Mouse (Mus musculus) CH12.LX (cell line): ENCODE measurements around the gene Pikfyve.

Source experiments
- CTCF ChIP-seq, 2 experiments: IDR thresholded peaks in 1 of 2; conservative IDR thresholded peaks in 1 of 2; 2 replicates each; pipeline ENCODE4 v1.5.1; 2011 to 2012; ENCODE audit warnings: low read depth in 2 of 2, low read length in 2 of 2, improper control_type of control experiment in 1 of 2, inconsistent platforms in 1 of 2, mild to moderate bottlenecking in 1 of 2, moderate library complexity in 1 of 2
- EP300 ChIP-seq: IDR thresholded peaks from 2 replicates; pipeline ENCODE4 v1.6.1; 2011; ENCODE audit warnings: low read length, improper control_type of control experiment
- ETS1 ChIP-seq: conservative IDR thresholded peaks from 2 replicates; pipeline ENCODE4 v1.6.1; 2012; ENCODE audit warnings: low read depth, mild to moderate bottlenecking, inconsistent platforms, low read length, improper control_type of control experiment, moderate library complexity
- GABPA ChIP-seq: IDR thresholded peaks from 2 replicates; pipeline ENCODE4 v1.6.1; 2012; ENCODE audit warnings: low read depth, low read length, improper control_type of control experiment, inconsistent platforms; ENCODE audit not compliant: insufficient replicate concordance
- IRF4 ChIP-seq: IDR thresholded peaks from 2 replicates; pipeline ENCODE4 v1.6.1; 2014; ENCODE audit warnings: low read depth, mild to moderate bottlenecking, inconsistent platforms, low read length, improper control_type of control experiment
- KAT2A ChIP-seq: IDR thresholded peaks from 2 replicates; pipeline ENCODE4 v1.6.1; 2012; ENCODE audit warnings: low read length, improper control_type of control experiment, inconsistent platforms; ENCODE audit not compliant: insufficient replicate concordance
- MAZ ChIP-seq: IDR thresholded peaks from 2 replicates; pipeline ENCODE4 v1.6.1; 2012; ENCODE audit warnings: low read depth, mild to moderate bottlenecking, inconsistent platforms, low read length, improper control_type of control experiment, moderate library complexity
- RCOR1 ChIP-seq: conservative IDR thresholded peaks from 2 replicates; pipeline ENCODE4 v1.6.1; 2012; ENCODE audit warnings: low read depth, mild to moderate bottlenecking, inconsistent platforms, low read length, improper control_type of control experiment
- ZNF384 ChIP-seq: IDR thresholded peaks from 2 replicates; pipeline ENCODE4 v1.6.1; 2012; ENCODE audit warnings: low read depth, low read length, improper control_type of control experiment, inconsistent platforms

DNA sequence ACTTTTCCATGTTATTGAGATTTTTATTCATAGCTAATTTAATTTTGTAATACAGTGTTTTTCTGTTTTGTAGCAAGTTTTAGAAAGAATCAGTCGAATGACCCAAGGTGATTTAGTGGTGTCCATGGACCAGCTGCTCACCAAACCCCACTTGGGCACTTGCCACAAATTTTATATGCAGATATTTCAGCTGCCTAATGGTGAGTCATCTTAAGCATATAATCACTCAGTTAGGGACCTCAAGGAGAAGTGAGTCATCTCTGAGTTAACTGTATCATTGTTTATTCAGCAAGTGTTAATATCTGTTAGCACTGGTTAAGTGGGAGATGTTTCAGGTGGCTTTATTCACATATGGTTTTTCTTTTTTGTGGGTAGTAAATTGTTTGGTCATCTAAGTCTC, 59.2 kb downstream of the Pikfyve start:
- TF ChIP-seq ZNF384: no peak
- TF ChIP-seq IRF4: no peak
- TF ChIP-seq RCOR1: no peak
- TF ChIP-seq CTCF (conservative IDR thresholded peaks at IDR 0.05 in 1 of 2, IDR thresholded peaks at IDR 0.05 in 1 of 2; ENCODE audit: low read depth in 2 of 2, low read length in 2 of 2): no peak
- TF ChIP-seq ETS1: no peak
- no peak for TF ChIP-seq KAT2A
- TF ChIP-seq EP300: no peak
- no peak for TF ChIP-seq GABPA
- TF ChIP-seq MAZ: no peak
